Mouse (Mus musculus): ENCODE measurements at regions not wholly inside any gene's neighbourhood (a gene's known extent, or its start where the extent isn't known, plus 50 kb on each side); places are given as distances from the start of the nearest gene placed in this dataset.

DNA sequence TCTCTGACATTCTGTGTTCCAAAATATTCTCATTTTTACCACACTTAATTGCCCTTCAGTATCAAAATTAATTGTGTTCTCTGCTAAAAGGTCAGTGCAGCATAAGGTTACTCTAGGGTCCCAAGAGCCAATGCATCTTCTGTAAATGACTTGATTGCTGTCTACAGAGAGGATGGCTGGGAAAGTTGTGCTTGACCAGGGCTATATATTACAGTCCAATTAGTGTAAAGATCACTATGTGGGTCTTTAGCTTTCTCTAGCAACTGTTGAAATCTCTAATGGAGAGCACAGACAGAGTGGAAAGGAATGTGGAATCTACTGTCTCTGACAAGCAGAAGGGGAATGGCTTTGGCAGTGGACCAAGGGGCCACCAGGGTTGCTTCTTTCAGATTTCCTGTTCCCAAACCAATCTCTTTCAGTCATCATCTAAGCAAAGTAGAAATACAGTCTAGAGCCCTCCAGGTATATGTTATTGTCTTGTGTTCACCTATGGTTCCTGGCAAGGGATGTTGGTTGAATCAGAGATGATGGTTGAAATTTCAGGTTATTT is 173.4 kb upstream of the Gm10295 start:
- TF ChIP-seq POLR2A (IDR thresholded peaks at IDR 0.05; ENCODE audit: insufficient read depth, low read length) (no peak), CTCF (IDR thresholded peaks at IDR 0.05; ENCODE audit: low read depth, low read length) (no peak), EP300 (IDR thresholded peaks at IDR 0.05; ENCODE audit: insufficient read depth, low read depth, low read length) (no peak)
